Mouse (Mus musculus): ENCODE measurements around the gene Adap1.
A peak's percentile ranks its signal among the peaks of the same experiment; 100 is the strongest.

Gene Adap1

GRCm38 (mm10) chr5:139325395-139325966, at the start of gene Adap1:
Gene Adap1 (minus strand): TSS chr5:139325622.
- DNase-seq, result peak; percentile 73

- DNase-seq, result no peak
Measured at GRCm38 (mm10) chr5:139374841-139375240, 49.4 kb upstream of the Adap1 start.

- no peak for DNase-seq
Measured at GRCm38 (mm10) chr5:139373889-139374444, 48.5 kb upstream of the Adap1 start.

- DNase-seq, result no peak
Measured at GRCm38 (mm10) chr5:139373126-139373525, 47.7 kb upstream of the Adap1 start.

GRCm38 (mm10) chr5:139371631-139372401, 46.4 kb upstream of the Adap1 start:
- peak; percentile 89 for DNase-seq

- no peak for DNase-seq
Measured at GRCm38 (mm10) chr5:139371118-139371517, 45.7 kb upstream of the Adap1 start.

GRCm38 (mm10) chr5:139370336-139370735, 44.9 kb upstream of the Adap1 start:
- no peak for DNase-seq

GRCm38 (mm10) chr5:139368638-139369320, 43.4 kb upstream of the Adap1 start:
- DNase-seq, result no peak

GRCm38 (mm10) chr5:139367884-139368458, 42.5 kb upstream of the Adap1 start:
- no peak for DNase-seq

GRCm38 (mm10) chr5:139366484-139366883, 41.1 kb upstream of the Adap1 start:
- DNase-seq, result no peak

GRCm38 (mm10) chr5:139365827-139366226, 40.4 kb upstream of the Adap1 start:
- no peak for DNase-seq

- peak; percentile 34 for DNase-seq
Measured at GRCm38 (mm10) chr5:139364911-139365571, 39.6 kb upstream of the Adap1 start.

- peak; percentile 97 for DNase-seq
Measured at GRCm38 (mm10) chr5:139364260-139364910, 39.0 kb upstream of the Adap1 start.

GRCm38 (mm10) chr5:139363858-139364257, 38.4 kb upstream of the Adap1 start:
- DNase-seq, result no peak

- no peak for DNase-seq
Measured at GRCm38 (mm10) chr5:139359244-139359643, 33.8 kb upstream of the Adap1 start.

- no peak for DNase-seq
Measured at GRCm38 (mm10) chr5:139358653-139359052, 33.2 kb upstream of the Adap1 start.

GRCm38 (mm10) chr5:139355235-139355772, 29.9 kb upstream of the Adap1 start:
- peak; percentile 74 for DNase-seq

- no peak for DNase-seq
Measured at GRCm38 (mm10) chr5:139353946-139354345, 28.5 kb upstream of the Adap1 start.

GRCm38 (mm10) chr5:139353496-139353895, 28.1 kb upstream of the Adap1 start:
- peak; percentile 45 for DNase-seq

- no peak for DNase-seq
Measured at GRCm38 (mm10) chr5:139352317-139352716, 26.9 kb upstream of the Adap1 start, which contains the start of gene Cyp2w1. Gene Cyp2w1 (plus strand): TSS chr5:139352617.

GRCm38 (mm10) chr5:139351628-139352027, 26.2 kb upstream of the Adap1 start:
- DNase-seq, result no peak

GRCm38 (mm10) chr5:139351134-139351533, 25.7 kb upstream of the Adap1 start, which contains the start of gene Cox19:
Gene Cox19 (minus strand): TSS chr5:139351418.
- no peak for DNase-seq

All from right cerebral cortex, postnatal 4 days (tissue).